Mouse (Mus musculus) megakaryocyte progenitor cell, adult 5-6 weeks (primary cell): ENCODE data around the gene Hist2h3c1. TPM values are rescaled to one million over a fixed set of nuclear protein-coding genes. Genes with fewer than 3 reads are reported as not detected.
"Not testable (repeated sequence)": the region's sequence is repeated elsewhere in the genome, so short reads cannot be mapped to it uniquely, and the experiment has no call there.

ENCODE experiments used
- ATAC-seq: replicated peaks from 2 replicates; pipeline ENCODE4 v1.8.0; 2016; ENCODE audit warnings: mild to moderate bottlenecking, moderate TSS enrichment, inconsistent platforms; ENCODE audit not compliant: poor library complexity
- total RNA-seq, 2 experiments: library from RNA; stranded (forward) in 1 of 2; stranded (reverse) in 1 of 2; fragments of 157-497, 149-512 nt in 1 of 2; fragments of 200-1000 nt in 1 of 2; gene quantifications; 2 replicates each; pipeline versions ENCODE4 v1.2.3 to v1.2.4; 2015 to 2017

The Hist2h3c1 gene
- total RNA-seq (2015) (17.3 and 17.9 TPM in 2 replicates), total RNA-seq (2017) (2.8 TPM in 1 of 2 replicates, not detected in the other)

DNA sequence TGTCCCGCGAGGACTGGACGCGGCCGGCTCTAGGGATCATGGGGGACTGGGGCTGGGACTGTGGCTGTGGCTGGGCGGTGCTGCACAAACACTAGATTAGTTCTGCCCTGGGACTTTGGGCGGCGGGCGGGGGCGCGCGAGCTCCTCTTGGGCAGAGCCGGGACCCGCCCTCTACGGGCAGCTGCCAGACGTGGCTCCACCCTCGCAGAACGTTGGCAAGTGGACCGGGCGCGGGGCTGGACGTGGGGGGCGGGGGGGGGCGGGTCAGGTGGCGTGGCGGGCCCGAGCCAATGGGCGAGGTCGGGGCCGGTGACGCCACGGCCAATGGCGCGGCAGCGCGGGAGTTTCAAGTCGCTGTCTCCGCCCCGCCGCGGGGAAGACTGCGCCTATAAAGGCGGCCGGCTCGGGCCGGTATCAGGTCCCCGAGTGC, at the start of gene Hist2h3c1:
TSS of gene Hist2h3c1 (plus strand) at position 259 of the 430 bp plus-strand sequence.
- ATAC-seq = peak; percentile 62

DNA sequence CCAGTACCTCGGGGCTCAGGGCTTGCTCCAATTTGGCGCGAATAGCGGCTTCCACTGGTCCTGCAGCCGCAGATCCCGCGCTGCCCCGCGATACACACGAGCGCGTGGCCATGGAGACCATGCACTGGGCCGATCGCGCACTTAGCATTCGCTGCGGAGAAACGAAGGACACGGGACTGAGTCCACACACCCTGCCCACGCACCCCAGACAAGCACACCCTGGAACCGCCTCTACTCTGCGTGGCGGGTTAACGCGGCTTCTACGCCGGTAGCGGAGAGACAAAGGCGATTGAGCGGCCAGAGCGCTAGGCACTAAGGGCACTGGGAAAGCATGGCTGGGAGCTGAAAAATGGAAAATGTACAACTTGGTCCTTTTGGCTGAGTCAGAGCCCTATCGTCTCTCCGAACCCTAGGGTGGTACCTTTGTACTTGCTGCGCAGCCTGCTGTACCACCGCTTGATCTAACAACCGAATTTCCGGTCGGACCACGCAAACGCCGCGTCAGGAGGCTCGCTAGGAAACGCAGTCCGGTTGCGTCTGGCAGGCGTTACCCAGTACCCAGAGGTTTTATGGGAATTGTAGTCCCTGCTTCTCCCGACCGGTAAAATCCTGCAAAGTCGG, 49.2 kb upstream of the Hist2h3c1 start:
- ATAC-seq = peak; percentile 77

DNA sequence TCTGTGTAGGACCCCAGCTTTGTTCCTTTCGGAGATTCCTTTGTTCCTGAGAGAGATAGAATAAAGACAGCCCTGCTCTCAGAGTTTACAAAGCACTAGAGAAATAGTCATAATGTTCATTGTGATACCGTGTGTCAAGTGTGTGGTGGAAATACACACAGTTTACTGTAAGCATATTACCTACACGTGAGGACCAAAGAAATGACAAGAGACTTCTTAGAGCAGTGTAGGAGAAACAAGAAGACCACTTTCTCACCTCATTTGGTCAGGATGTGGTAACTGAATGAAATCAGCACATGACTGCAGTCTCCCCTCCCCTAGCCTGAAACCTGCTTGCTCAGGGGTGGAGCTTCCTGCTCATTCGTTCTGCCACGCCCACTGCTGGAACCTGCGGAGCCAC, 48.3 kb upstream of the Hist2h3c1 start:
- ATAC-seq = peak; percentile 43

DNA sequence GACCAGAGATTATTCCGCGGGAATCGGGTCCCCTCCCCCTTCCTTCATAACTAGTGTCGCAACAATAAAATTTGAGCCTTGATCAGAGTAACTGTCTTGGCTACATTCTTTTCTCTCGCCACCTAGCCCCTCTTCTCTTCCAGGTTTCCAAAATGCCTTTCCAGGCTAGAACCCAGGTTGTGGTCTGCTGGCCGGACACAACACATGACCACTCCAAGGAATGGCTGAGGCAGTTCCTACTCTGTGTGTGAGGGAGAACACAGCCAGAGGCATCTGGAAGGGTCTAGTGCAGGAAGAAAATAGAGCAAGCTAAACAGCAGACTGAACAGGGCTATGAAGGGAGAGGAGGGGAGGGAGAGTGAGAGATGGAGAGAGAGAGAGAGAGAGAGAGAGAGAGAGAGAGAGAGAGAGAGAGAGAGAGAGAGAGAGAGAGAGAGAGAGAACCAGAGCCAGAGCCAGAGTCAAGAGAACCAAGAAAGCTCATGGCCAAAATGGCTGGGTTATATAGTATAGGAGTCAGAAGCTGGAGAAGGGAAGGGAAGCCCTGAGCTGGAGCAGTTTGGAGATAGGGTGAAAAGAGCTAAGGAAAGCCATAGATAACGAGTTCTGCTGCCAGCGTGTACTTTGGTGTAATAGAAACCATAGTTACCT, 47.8 kb upstream of the Hist2h3c1 start:
- not testable (repeated sequence) for ATAC-seq

DNA sequence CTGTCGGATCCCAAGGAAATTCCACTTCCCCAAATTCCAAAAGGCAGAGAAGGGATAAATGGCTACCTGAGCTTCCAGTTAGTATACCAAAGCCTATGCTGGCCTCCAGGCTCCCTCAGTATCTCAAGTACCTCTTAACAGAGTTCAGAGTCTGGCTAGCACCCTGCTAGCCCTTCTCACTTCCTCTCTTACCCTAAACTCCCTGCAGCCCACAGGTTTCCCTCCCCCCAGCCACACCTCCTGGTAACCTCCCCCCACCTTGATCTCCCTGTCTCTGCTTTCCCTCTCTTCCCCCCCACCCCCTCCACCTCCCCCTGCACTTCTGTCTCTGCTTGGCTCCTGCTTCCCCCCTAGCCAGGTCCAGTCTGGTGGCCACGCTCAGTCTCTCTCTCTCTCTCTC, 46.8 kb upstream of the Hist2h3c1 start:
- ATAC-seq = no peak

DNA sequence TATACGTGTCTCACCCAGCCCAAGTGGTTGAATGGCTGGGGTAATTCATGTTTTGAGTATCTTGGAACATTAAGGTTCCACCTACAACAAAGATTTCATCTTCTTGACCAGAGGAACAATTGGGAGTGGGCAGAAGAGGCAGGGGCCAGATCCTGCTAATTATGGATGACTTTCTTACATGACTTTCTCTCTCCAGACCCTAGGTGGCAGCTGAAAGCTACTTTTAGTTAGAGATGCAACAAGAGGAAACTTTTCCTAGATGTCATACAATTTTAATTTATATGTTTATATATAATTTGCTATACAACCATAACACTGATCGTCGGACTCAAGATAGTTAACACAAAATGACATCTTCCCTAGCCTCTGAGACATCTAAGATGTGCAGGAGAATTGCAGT, 38.7 kb upstream of the Hist2h3c1 start:
- no peak for ATAC-seq

DNA sequence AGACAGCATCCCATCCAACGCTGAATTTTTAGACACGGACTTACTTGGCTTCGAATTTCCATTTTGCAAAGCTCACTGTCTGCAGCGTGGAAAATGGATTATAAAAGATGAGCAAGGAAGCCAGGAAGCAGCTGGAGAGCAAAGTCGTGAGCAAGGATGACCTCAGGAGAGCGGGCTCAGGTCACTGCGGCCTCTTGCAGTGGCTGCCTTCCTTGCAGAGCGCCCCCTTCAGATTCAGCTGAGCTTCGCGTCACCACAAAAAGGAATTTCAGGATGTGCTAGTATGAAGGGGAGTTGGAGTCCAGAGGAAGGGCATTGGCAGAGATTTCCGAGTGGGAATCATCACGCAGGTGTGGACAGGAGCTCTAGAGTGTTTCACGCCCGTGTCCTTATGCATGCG, 37.2 kb upstream of the Hist2h3c1 start:
- ATAC-seq = no peak

DNA sequence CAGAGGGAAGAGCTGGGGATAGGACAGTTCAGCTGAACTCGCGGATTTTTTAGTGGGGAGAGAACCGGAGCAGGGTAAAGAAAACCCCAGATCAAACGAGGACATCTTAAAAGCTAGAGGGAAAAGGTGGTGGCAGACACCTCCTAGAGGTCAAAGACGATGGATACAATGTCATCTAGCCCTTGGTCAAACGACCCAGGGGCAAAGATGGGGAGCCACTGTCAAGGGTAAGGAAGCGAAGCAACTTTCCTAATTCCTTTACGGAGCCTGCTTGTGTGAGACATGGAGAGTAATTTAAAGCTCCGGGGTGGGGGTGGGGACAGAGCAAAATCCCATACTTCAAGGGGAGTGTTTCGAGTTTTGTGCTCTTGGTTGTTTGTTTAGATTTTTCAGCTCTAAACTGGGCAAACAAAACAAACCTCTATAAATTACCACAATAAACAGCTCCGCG, 27.3 kb upstream of the Hist2h3c1 start:
- ATAC-seq = peak; percentile 7

DNA sequence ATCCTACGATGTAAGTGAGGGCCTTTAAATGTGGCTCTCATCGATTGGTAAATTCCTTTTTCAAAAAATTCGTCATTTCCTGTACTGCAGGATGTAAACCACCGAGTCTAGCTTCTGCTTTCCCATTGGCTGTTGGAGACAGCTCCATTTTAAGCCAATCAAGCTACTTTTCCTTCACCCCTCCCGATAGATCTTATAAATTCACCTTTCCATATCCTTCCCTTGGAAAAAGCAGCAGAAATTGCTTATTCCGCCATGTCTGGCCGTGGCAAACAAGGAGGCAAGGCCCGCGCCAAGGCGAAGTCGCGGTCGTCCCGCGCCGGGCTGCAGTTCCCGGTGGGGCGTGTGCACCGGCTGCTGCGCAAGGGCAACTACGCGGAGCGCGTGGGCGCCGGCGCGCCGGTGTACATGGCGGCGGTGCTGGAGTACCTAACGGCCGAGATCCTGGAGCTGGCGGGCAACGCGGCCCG, 26.8 kb upstream of the Hist2h3c1 start, which contains the start of the genes Bola1 and Hist2h2ab:
TSS of gene Bola1 (minus strand) at position 49 of the 470 bp plus-strand sequence.
TSS of gene Hist2h2ab (plus strand) at position 205 of the 470 bp plus-strand sequence.
- ATAC-seq = peak; percentile 54

DNA sequence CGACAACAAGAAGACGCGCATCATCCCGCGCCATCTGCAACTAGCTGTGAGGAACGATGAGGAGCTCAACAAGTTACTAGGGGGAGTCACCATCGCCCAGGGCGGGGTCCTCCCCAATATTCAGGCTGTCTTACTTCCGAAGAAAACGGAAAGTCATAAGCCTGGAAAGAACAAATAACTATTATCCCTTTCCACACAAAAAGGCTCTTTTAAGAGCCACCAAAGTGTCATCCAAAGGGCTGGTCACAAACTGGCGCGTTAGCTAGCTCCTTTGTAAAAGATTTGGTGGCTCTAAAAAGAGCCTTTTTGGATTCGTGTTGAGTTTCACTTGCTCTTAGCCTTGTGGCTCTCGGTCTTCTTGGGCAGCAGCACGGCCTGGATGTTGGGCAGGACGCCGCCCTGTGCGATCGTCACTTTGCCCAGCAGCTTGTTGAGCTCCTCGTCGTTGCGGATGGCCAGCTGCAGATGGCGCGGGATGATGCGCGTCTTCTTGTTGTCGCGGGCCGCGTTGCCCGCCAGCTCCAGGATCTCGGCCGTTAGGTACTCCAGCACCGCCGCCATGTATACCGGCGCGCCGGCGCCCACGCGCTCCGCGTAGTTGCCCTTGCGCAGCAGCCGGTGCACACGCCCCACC, 26.2 kb upstream of the Hist2h3c1 start:
- peak; percentile 24 for ATAC-seq

DNA sequence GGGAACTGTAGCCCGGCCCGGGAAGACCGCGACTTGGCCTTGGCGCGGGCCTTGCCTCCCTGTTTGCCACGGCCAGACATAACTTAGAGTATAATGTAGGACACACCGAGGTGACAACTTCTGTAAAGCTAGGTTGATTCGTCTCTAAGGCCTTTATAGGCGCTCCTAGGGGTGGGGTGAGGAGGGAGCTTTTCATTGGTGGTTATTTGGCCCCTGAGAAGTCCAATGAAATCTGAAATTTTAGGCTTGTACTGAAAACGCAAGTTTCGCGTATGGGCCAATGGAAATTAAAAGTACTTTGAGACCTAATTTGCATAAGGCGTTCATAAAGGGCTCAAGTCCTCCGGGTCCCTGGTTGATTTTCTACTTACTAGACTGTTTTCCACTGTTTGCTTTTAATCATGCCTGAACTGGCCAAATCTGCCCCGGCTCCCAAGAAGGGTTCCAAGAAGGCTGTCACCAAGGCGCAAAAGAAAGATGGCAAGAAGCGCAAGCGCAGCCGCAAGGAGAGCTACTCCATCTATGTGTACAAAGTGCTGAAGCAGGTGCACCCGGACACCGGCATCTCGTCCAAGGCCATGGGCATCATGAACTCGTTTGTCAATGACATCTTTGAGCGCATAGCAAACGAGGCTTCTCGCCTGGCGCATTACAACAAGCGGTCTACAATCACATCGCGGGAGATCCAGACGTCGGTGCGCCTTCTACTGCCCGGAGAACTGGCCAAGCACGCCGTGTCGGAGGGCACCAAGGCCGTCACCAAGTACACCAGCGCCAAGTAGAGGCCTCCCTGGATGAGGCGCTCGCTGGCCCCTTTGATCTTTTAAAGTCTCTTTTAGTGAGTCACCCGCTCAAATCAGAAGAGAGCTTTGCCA, 25.5 kb upstream of the Hist2h3c1 start, which contains the start of the genes Hist2h2ac and Hist2h2be:
TSS of gene Hist2h2ac (minus strand) at position 116 of the 875 bp plus-strand sequence.
TSS of gene Hist2h2be (plus strand) at position 355 of the 875 bp plus-strand sequence.
- ATAC-seq = peak; percentile 76

DNA sequence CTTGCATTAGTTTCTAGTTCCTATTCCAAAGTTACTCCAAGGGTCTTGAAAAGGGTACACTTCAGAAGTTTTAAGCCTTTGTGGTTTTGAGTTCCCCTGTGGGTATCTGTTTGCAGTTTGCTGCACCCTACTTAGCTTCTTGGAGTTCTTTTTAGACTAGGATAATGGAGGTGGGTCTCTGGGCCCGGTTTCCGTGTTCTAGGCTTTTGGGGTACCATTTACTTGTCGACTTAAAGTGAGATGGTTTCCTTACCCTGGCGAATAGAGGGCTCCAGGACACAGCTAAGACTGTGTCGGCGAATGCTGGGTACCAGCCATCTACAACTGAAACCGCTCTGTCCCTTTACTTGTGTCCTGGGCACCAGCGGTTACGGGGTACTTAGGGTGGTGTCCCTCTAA, 24.8 kb upstream of the Hist2h3c1 start:
- ATAC-seq = no peak

DNA sequence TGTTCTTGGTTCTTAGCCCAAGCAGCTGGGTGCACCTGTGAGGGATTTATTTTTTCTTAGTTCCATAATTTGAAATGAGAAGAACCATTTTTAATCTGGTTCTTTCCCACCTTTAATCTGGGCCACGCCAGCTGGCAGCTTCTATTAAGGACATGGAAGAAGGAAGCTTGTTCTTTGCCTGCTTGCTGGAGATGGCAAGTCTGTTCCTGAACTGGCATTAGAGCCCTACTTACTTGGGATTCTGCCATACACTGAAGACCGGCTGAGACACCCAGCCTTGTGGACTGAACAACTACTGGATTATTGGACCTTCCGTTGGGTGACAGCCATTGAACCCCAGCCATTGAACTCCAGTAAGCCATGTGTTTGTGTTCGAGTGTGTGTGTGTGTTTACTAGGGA, 23.7 kb upstream of the Hist2h3c1 start:
- ATAC-seq = no peak

DNA sequence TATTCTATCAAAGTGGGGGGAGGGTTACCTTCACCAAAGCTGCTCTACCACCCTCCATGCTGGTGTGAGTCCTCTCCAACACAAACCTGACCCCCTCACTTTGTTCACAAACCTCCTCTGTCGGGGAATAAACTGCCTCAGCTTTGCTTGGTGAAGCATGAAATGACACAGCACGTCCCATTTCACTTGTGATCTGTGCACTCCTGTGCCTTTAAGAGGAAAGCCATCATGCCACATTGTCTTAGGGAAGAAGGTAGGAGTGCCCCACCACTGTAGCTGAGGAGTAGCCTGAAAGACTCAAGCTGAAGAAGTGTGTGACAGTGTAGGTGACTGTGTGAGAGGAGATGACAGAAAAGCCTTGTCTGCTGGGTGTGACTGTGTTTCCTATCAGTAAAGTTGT, 21.1 kb upstream of the Hist2h3c1 start:
- no peak for ATAC-seq

DNA sequence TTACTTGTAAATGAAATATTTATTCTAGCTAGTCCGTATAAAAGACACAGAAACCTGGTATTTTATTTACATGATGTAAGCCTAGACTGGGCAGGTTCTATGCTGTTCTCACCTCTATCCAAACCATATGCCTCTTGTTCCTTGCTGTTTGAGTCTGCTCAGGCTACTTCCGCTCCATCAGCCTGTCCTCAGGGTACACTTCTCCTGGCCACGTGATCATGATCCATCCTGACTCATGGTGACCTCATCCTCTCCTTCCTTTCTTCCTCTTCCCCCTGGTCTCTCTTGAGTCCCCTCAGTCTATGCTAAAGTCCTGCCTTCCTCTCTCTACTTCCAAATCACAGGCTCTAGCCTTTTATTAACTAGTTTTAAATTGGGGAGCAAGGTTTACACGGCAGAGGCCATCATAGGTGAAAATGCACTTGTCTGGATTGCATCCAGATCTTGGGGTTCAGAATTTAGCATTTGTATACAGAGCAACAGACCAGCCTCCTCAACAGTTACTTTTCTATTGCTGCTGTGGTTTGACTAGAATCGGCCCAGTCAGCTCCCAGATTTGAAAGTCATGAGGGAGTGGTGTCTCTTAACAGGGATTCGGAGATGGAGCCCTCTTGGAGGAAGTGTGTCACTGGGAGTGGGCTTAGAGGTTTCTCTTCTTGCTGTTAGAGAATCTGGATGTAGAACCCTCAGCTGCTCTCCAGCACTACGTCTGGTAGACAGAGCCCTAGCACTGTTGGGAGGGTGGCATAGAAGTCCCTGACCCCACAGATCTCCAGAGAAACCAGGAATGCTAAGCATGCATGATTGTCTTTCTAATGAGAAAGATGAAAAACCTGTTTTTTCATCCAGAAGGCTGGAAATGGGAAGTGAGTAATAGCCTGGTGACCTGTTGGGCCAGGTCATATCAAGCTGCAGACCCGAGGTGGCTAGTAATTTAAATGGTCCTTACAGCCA, 19.5 kb upstream of the Hist2h3c1 start:
- ATAC-seq = peak; percentile 66

DNA sequence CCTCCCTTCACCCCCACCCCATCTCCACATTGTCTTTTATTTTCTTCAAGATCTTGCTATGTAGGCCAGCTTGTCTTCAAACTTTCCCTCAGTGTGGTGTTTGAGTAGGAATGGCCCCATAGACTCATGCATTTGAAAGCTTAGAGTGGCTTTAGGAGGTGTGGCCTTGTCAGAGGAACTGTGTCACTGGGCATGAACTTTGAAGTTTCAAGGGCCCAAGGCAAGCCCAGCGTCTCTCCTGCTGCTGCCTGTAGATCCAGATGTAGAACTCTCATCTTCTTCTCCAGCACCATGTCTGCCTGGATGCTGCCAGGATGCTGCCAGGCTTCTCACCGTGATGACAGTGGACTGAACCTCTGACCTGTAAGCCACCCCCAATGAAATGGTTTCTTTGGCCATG, 17.7 kb upstream of the Hist2h3c1 start:
- ATAC-seq = no peak

DNA sequence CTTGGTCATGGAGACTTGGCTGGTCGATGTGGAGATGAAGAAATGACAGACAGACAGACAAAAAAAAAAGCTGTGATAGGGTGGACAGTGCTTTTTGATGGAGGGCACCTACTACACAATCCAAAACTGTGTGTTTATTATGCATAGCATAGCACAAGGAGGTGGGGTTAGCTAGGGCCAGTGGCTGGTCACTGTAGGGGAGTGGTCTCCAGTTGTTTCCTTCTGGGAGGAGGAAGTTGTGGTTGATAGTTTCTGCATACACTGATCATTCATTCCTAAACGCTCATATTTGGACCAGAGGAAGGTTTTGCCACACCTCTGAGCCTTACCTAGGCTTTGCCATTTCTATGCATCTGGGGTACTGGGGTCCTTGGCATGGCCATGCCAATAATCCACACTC, 16.1 kb upstream of the Hist2h3c1 start:
- ATAC-seq = peak; percentile 41; the same call in 1 of the 2 replicates

DNA sequence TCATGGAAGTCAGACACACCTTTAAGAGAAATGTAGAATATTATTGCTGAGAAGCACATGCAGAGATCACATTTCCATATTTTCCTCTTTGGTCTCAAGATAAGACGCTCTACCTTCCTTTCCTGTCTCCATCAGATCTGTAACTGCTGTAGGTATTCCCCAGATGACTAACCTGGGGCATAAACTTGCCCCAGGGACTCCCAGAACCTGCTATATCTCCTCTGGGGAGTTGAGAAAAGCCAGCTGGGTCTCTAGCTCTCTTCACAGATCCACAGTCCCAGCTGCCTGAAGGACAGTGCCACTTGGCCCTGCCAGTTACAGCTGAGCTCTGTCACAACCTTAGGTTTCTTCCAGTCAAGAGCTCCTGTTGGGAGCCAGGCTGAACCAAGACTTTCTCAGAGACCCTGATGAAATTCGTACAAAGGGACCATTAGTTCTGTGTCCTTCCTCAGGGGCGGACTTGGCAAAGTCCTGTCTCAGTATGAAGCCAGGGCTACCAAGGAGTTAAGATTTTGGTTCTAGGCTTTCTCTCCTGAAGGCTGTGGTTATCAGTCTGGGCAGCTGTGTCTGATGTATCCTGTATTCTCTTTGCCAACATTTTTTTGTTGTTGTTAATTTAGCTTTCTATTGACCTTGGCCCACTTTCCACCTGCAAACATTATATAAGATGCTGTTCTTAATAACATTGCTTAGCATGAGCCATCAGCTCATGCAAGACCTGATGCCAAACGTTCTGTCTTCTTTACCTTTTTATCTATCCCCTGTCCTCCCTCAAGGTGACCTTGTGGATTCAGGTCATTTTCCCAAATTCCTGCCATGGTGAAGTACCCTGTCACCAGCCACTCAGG, 15.4 kb upstream of the Hist2h3c1 start:
- peak; percentile 40; the same call in 1 of the 2 replicates for ATAC-seq
